Comparison of ENCODE assay signal across 8 mouse cellular contexts in genomic region chr14:52015445-52016100, GRCm38 (mm10). TPM values are rescaled to one million over a fixed set of nuclear protein-coding genes. Genes with fewer than 3 reads are reported as not detected.
DNase-seq lines count a peak whose midpoint lies in the region; ATAC-seq and TF ChIP-seq lines count a peak whose summit lies in the region.

Gene Tmem253 (plus strand): TSS chr14:52015658.

- no peaks in the 10 kb centered on the region for H3K36me3 ChIP-seq in thymus, adult 2 months (ENCODE audit: control insufficient read depth, insufficient read depth, low read length)
- H3K36me3 ChIP-seq in limb, embryonic 15.5 days = no peaks in the 10 kb centered on the region

- WGBS in thymus, adult 2 months = 26% methylated on average over 6 of the region's 6 CpGs
- WGBS in limb, embryonic 15.5 days = 28% methylated on average over 6 of the region's 6 CpGs

- peak within 1 kb of the TSS; percentile 49 for H3K4me3 ChIP-seq in thymus, adult 2 months (ENCODE audit: control insufficient read depth, insufficient read depth, low read length)
- H3K4me3 ChIP-seq in limb, embryonic 15.5 days = peak within 1 kb of the TSS; percentile 66

- no peak for TF ChIP-seq POLR2A in thymus, adult 2 months (IDR thresholded peaks at IDR 0.05; ENCODE audit: control insufficient read depth, extremely low read depth, insufficient read depth, low read length, poor library complexity)

- H3K4me2 ChIP-seq in limb, embryonic 15.5 days = peak within 1 kb of the TSS; percentile 61

- no peaks in the 10 kb centered on the region for H3K27me3 ChIP-seq in thymus, adult 2 months (ENCODE audit: control insufficient read depth, insufficient read depth, low read length)
- no peaks in the 10 kb centered on the region for H3K27me3 ChIP-seq in limb, embryonic 15.5 days

- no peaks in the 10 kb centered on the region for H3K9me3 ChIP-seq in limb, embryonic 15.5 days

- H3K4me1 ChIP-seq in thymus, adult 2 months (replicated peaks; ENCODE audit: control insufficient read depth, insufficient read depth, low read length) = peaks cover 25% of the 10 kb centered on the region
- peaks cover 37% of the 10 kb centered on the region for H3K4me1 ChIP-seq in limb, embryonic 15.5 days

- no peak for ATAC-seq in limb, embryonic 15.5 days (ENCODE audit: insufficient number of reproducible peaks, low FRiP score, low TSS enrichment, low read depth)

- intact Hi-C loops in left cerebral cortex, postnatal 36 days (cut with DNase I) = no loop called here

- DNase-seq in adrenal gland, postnatal 14 days = peak; percentile 41
- no peak for DNase-seq in adrenal gland, adult 8-10 months
- DNase-seq in thymus, adult 2 months = peak; percentile 9
- no peak for DNase-seq in thymus, adult 18-20 months
- no peak for DNase-seq in left cerebral cortex, postnatal 36 days (ENCODE audit: low spot score in 2 of 2)
- DNase-seq in thymus, postnatal 10 days (ENCODE audit: low spot score in 2 of 2) = no peak
- no peak for DNase-seq in gastrocnemius, postnatal 10 days

- H3K9ac ChIP-seq in limb, embryonic 15.5 days = peak within 1 kb of the TSS; percentile 69

- no peak for TF ChIP-seq CTCF in thymus, adult 2 months (IDR thresholded peaks at IDR 0.05; ENCODE audit: borderline replicate concordance, control insufficient read depth, extremely low read depth, insufficient read depth, low read length, poor library complexity)

- H3K27ac ChIP-seq in thymus, adult 2 months (ENCODE audit: control insufficient read depth, insufficient read depth, low read length) = peak within 1 kb of the TSS; percentile 69
- peak within 1 kb of the TSS; percentile 91 for H3K27ac ChIP-seq in limb, embryonic 15.5 days

RNA-seq across cellular contexts. Expression of gene Tmem253, which starts in this region (rescaled TPM):
- total RNA-seq in adrenal gland, postnatal 14 days (2021) = 3.7 and 4.4 TPM in 2 replicates
- 1 to 10 TPM; 1.1 to 2.2 (median 1.6) TPM for total RNA-seq in adrenal gland, adult 8-10 months (2022)
- 2.9 TPM in 2 replicates for polyA plus RNA-seq in thymus, adult 2 months (2012; rRNA removed)
- polyA plus RNA-seq in limb, embryonic 15.5 days (2015; fragmentation: Nextera tagmentation; extraction: Ambion mirVana) = 0.29 and 0.37 TPM in 2 replicates
- under 1 TPM in 1 of 2 experiments, not detected in 1; 0.72 TPM for total RNA-seq in left cerebral cortex, postnatal 36 days (2021)
- 1 to 10 TPM in 1 of 2 experiments, under 1 TPM in 1; 0.85 to 1.0 TPM for total RNA-seq in gastrocnemius, postnatal 10 days (2021)

Comparison
In these comparisons a context has a peak if more than half of its experiments do, and no peak if none do; other contexts are left out.
1. DNase-seq: peak in adrenal gland, postnatal 14 days (single experiment) and thymus, adult 2 months (single experiment); none in adrenal gland, adult 8-10 months (single experiment), thymus, adult 18-20 months (0 of 2), left cerebral cortex, postnatal 36 days (0 of 2), thymus, postnatal 10 days (0 of 2) and gastrocnemius, postnatal 10 days (single experiment).